Mouse (Mus musculus) thymus, adult 2 months (tissue): ENCODE results near the gene Hsd3b2. TPM values are rescaled to one million over a fixed set of nuclear protein-coding genes. Genes with fewer than 3 reads are reported as not detected.

Experiments used
- DNase-seq: peaks from one replicate; pipeline ENCODE4 v3.0.0; 2021
- H3K27ac ChIP-seq: fragments of 200-500 bp; 2 replicates; pipeline ENCODE4 v1.5.1; 2012; ENCODE audit warnings: low read length, control low read depth; ENCODE audit not compliant: control insufficient read depth, insufficient read depth
- H3K27me3 ChIP-seq: fragments of 200-500 bp; 2 replicates; pipeline ENCODE4 v1.6.1; 2012; ENCODE audit warnings: mild to moderate bottlenecking, low read length, moderate library complexity, mixed read lengths; ENCODE audit not compliant: control insufficient read depth, insufficient read depth
- H3K36me3 ChIP-seq: fragments of 200-500 bp; 2 replicates; pipeline ENCODE4 v1.6.1; 2012; ENCODE audit warnings: mild to moderate bottlenecking, low read length, moderate library complexity; ENCODE audit not compliant: control insufficient read depth, insufficient read depth
- H3K4me1 ChIP-seq: fragments of 200-500 bp; replicated peaks from 2 replicates; pipeline ENCODE4 v1.6.1; 2012; ENCODE audit warnings: low read length; ENCODE audit not compliant: control insufficient read depth, insufficient read depth
- H3K4me3 ChIP-seq: fragments of 200-500 bp; 2 replicates; pipeline ENCODE4 v1.5.1; 2012; ENCODE audit warnings: mild to moderate bottlenecking, low read length, control low read depth, moderate library complexity; ENCODE audit not compliant: control insufficient read depth, insufficient read depth
- CTCF ChIP-seq: fragments of 200-500 bp; IDR thresholded peaks from 2 replicates; pipeline ENCODE4 v1.5.1; 2012; ENCODE audit warnings: mild to moderate bottlenecking, control low read depth, low read length, moderate library complexity, borderline replicate concordance; ENCODE audit not compliant: control insufficient read depth, poor library complexity, insufficient read depth; ENCODE audit errors: extremely low read depth
- POLR2A ChIP-seq: fragments of 200-500 bp; IDR thresholded peaks from 2 replicates; pipeline ENCODE4 v1.6.1; 2012; ENCODE audit warnings: mild to moderate bottlenecking, low read length, control low read depth, moderate library complexity; ENCODE audit not compliant: control insufficient read depth, poor library complexity, insufficient read depth; ENCODE audit errors: extremely low read depth
- WGBS: fragments of 180-500 bp; shearing (Covaris S2); methylation state at CpG from one replicate; pipeline ENCODE4 v1.1.7; 2018; 5-methylcytosine and 5-hydroxymethylcytosine counted together
- polyA plus RNA-seq: library from polyadenylated mRNA; depleted of rRNA; stranded (reverse); fragments of >200 nt; gene quantifications from 2 replicates; pipeline ENCODE4 v1.2.3, GENCODE M21; 2012; rRNA removed

The Hsd3b2 gene
- polyA plus RNA-seq, 1 experiment, result not detected

DNA sequence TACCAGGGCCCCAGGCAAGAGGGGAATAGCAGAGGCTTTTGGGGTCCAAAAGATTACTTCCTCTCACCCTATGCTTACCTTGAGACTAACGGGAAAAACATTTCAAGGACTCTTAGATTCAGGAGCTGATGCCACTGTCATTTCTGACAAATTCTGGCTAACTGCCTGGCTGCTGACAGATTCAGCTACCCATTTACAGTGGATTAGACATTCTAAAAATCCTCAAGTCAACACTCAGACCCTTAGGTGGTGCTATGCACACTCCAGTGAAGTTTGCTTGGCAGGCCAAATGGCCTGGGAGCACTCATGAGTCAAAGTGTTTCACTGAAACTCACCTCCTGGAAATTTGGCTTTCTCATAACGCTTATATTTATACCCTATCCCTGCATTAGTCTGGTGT is 1.9 kb upstream of the Hsd3b2 start:
- no peak overlapping the region for H3K27ac ChIP-seq
- no peak overlapping the region for H3K4me3 ChIP-seq
- no peaks in the 10 kb centered on the region for H3K27me3 ChIP-seq
- H3K36me3 ChIP-seq, result no peaks in the 10 kb centered on the region
- no peak for TF ChIP-seq CTCF
- no peak for TF ChIP-seq POLR2A
- 93% methylated on average over 2 of the region's 2 CpGs for WGBS
- no peaks in the 10 kb centered on the region for H3K4me1 ChIP-seq
- no peak for DNase-seq

GRCm38 (mm10) chr3:98720740-98721139 is 3.6 kb downstream of the Hsd3b2 start:
- no peak overlapping the region for H3K27ac ChIP-seq

DNA sequence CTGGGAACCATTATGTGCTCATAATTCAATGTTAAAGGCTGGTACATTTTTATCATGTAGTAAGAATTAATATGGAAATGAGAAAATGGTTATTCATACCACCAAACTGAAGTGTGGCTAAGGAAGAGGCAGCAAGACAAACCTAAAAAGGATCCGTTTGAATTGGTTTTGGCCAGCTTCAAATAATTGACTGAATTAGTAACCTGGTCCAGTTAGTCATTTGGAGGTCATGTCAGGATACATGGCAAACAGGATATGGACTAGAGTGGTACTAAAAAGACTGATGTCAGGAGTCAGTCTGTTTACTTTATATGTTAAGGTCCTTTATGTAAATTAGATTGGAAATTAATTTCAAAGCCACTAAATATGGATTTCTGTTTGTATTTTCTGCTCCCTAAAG is 41.9 kb downstream of the Hsd3b2 start:
- H3K4me3 ChIP-seq, result no peak overlapping the region
- H3K36me3 ChIP-seq, result no peaks in the 10 kb centered on the region
- no peaks in the 10 kb centered on the region for H3K4me1 ChIP-seq
- 83% methylated on average over 1 of the region's 1 CpGs for WGBS
- TF ChIP-seq POLR2A (no peak), CTCF (no peak)
- no peak for DNase-seq
- H3K27me3 ChIP-seq, result no peaks in the 10 kb centered on the region
- no peak overlapping the region for H3K27ac ChIP-seq

More at GRCm38 (mm10) chr3:98720740-98721139, 3.6 kb downstream of the Hsd3b2 start:
- no peak overlapping the region for H3K4me3 ChIP-seq
- no peaks in the 10 kb centered on the region for H3K27me3 ChIP-seq
- H3K36me3 ChIP-seq, result no peaks in the 10 kb centered on the region
- TF ChIP-seq CTCF, result no peak
- TF ChIP-seq POLR2A, result no peak
- H3K4me1 ChIP-seq, result no peaks in the 10 kb centered on the region
- no peak for DNase-seq

DNA sequence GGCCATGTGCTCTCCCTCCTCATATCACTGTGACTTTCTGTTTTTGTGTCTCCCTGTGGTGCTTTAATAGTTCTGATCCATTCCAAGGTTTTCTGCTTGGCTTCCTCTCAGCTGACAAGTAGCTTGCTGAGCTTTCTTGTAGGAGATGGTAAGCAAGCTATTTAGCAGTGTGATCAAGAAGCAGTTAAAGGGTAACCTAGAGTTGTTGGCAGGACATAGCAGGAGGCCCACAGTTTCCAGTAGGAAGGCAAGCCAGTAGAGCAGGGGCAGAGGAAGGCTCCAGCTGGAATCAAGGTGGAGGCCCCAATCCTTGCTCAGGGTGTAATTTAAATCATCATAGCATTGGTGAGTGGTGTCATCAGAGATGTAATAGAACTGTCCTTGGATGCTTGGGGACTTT is 43.6 kb downstream of the Hsd3b2 start:
- TF ChIP-seq POLR2A, result no peak
- no peak for TF ChIP-seq CTCF
- Histone ChIP-seq H3K27ac (no peak overlapping the region), H3K27me3 (no peaks in the 10 kb centered on the region), H3K36me3 (no peaks in the 10 kb centered on the region), H3K4me1 (no peaks in the 10 kb centered on the region), H3K4me3 (no peak overlapping the region)
- DNase-seq, result no peak

Other genes with a start within 250 kb of the Hsd3b2 start
- gene Hsd3b4, start 214.0 kb downstream of the Hsd3b2 start, polyA plus RNA-seq, result 0.22 TPM in 1 of 2 replicates, not detected in the other
- gene Gm10681, start 135.7 kb downstream of the Hsd3b2 start, polyA plus RNA-seq, result 0.22 TPM in 1 of 2 replicates, not detected in the other
- not detected in 2 replicates for gene Hsd3b5, start 94.3 kb downstream of the Hsd3b2 start, polyA plus RNA-seq
- gene Hsd3b3, start 38.6 kb upstream of the Hsd3b2 start, polyA plus RNA-seq, result 0.09 TPM in 1 of 2 replicates, not detected in the other
- gene Hsd3b6, start 89.9 kb upstream of the Hsd3b2 start, polyA plus RNA-seq, result 0.43 and 0.60 TPM in 2 replicates
- 0.08 and 0.70 TPM in 2 replicates for gene Hsd3b1, start 135.3 kb upstream of the Hsd3b2 start, polyA plus RNA-seq
- 0.18 TPM in 1 of 2 replicates, not detected in the other for gene Hao2, start 168.7 kb upstream of the Hsd3b2 start, polyA plus RNA-seq